Mouse (Mus musculus) ZHBTc4 (cell line): ENCODE results near the gene Sh3bp5.

Experiments used
- DNase-seq: peaks from one replicate; pipeline ENCODE4 v3.0.0-alpha.2; 2011; ENCODE audit warnings: low read depth, low spot score

The Sh3bp5 gene

GRCm38 (mm10) chr14:31433851-31434360 is 2.0 kb downstream of the Sh3bp5 start:
- DNase-seq = no peak

GRCm38 (mm10) chr14:31433126-31433525 is 2.8 kb downstream of the Sh3bp5 start:
- no peak for DNase-seq

GRCm38 (mm10) chr14:31432424-31432823 is 3.5 kb downstream of the Sh3bp5 start:
- DNase-seq = no peak

GRCm38 (mm10) chr14:31431789-31432330 is 4.0 kb downstream of the Sh3bp5 start:
- no peak for DNase-seq

- no peak for DNase-seq
Measured at GRCm38 (mm10) chr14:31429004-31429395, 6.9 kb downstream of the Sh3bp5 start.

- DNase-seq = no peak
Measured at GRCm38 (mm10) chr14:31428211-31429003, 7.5 kb downstream of the Sh3bp5 start.

- no peak for DNase-seq
Measured at GRCm38 (mm10) chr14:31422961-31423791, 12.7 kb downstream of the Sh3bp5 start.

- no peak for DNase-seq
Measured at GRCm38 (mm10) chr14:31422395-31422794, 13.5 kb downstream of the Sh3bp5 start.

GRCm38 (mm10) chr14:31421509-31422295 is 14.2 kb downstream of the Sh3bp5 start:
- DNase-seq = no peak

- DNase-seq = no peak
Measured at GRCm38 (mm10) chr14:31420985-31421384, 14.9 kb downstream of the Sh3bp5 start.

GRCm38 (mm10) chr14:31420562-31420961 is 15.3 kb downstream of the Sh3bp5 start:
- DNase-seq = no peak

GRCm38 (mm10) chr14:31420135-31420534 is 15.7 kb downstream of the Sh3bp5 start:
- no peak for DNase-seq

- DNase-seq = no peak
Measured at GRCm38 (mm10) chr14:31419279-31419678, 16.6 kb downstream of the Sh3bp5 start.

- no peak for DNase-seq
Measured at GRCm38 (mm10) chr14:31416835-31417549, 18.9 kb downstream of the Sh3bp5 start.

- DNase-seq = no peak
Measured at GRCm38 (mm10) chr14:31416411-31416810, 19.5 kb downstream of the Sh3bp5 start.

- DNase-seq = no peak
Measured at GRCm38 (mm10) chr14:31414967-31415376, 20.9 kb downstream of the Sh3bp5 start.

- no peak for DNase-seq
Measured at GRCm38 (mm10) chr14:31414235-31414966, 21.5 kb downstream of the Sh3bp5 start.

GRCm38 (mm10) chr14:31413475-31414086 is 22.3 kb downstream of the Sh3bp5 start:
- DNase-seq = peak; percentile 33

- DNase-seq = no peak
Measured at GRCm38 (mm10) chr14:31412651-31413056, 23.2 kb downstream of the Sh3bp5 start.

GRCm38 (mm10) chr14:31410737-31411136 is 25.1 kb downstream of the Sh3bp5 start:
- no peak for DNase-seq
